Mouse (Mus musculus) midbrain, embryonic 13.5 days (tissue): ENCODE results near the gene Bsn. TPM values are rescaled to one million over a fixed set of nuclear protein-coding genes. Genes with fewer than 3 reads are reported as not detected.

Source experiments
- ATAC-seq: fragments of 200-750 bp; cut with Nextera tagmentation; 2 replicates; pipeline ENCODE4 v1.8.0; 2017; ENCODE audit warnings: mild to moderate bottlenecking, moderate TSS enrichment, moderate library complexity
- H3K27ac ChIP-seq: fragments of 300-500 bp; sonication (generic); 2 replicates; pipeline ENCODE4 v1.5.1; 2015; ENCODE audit warnings: inconsistent platforms, mild to moderate bottlenecking, moderate library complexity
- H3K27me3 ChIP-seq: fragments of 300-500 bp; sonication (generic); 2 replicates; pipeline ENCODE4 v1.6.1; 2015; ENCODE audit warnings: mild to moderate bottlenecking, inconsistent platforms
- H3K36me3 ChIP-seq: fragments of 300-500 bp; sonication (generic); 2 replicates; pipeline ENCODE4 v1.6.1; 2015; ENCODE audit warnings: mild to moderate bottlenecking, inconsistent platforms
- H3K4me1 ChIP-seq: fragments of 300-500 bp; sonication (generic); replicated peaks from 2 replicates; pipeline ENCODE4 v1.6.1; 2015; ENCODE audit warnings: inconsistent platforms
- H3K4me2 ChIP-seq: fragments of 300-500 bp; sonication (generic); replicated peaks from 2 replicates; pipeline ENCODE4 v1.6.1; 2015; ENCODE audit warnings: moderate library complexity, mild to moderate bottlenecking, inconsistent platforms
- H3K4me3 ChIP-seq: fragments of 300-500 bp; sonication (generic); replicated peaks from 2 replicates; pipeline ENCODE4 v1.5.1; 2015; ENCODE audit warnings: mild to moderate bottlenecking, inconsistent platforms
- H3K9ac ChIP-seq: fragments of 300-500 bp; sonication (generic); replicated peaks from 2 replicates; pipeline ENCODE4 v1.6.1; 2015; ENCODE audit warnings: mild to moderate bottlenecking, inconsistent platforms
- H3K9me3 ChIP-seq: fragments of 300-500 bp; sonication (generic); 2 replicates; pipeline ENCODE4 v1.6.1; 2016; ENCODE audit warnings: mild to moderate bottlenecking, inconsistent platforms
- WGBS: fragments of 180-500 bp; shearing (Covaris S2); methylation state at CpG from one replicate; pipeline ENCODE4 v1.1.7; 2015; 5-methylcytosine and 5-hydroxymethylcytosine counted together
- polyA plus RNA-seq: library from polyadenylated mRNA; unstranded; fragments of >200 nt; fragmentation: Nextera tagmentation; extraction: Ambion mirVana; gene quantifications from 2 replicates; pipeline ENCODE4 v1.2.1, GENCODE M21; 2015

The Bsn gene
- polyA plus RNA-seq, 1 experiment from 2014 or later, result 8.0 TPM

- 84% methylated on average over 16 of the region's 16 CpGs for WGBS
- H3K27me3 ChIP-seq, result no peaks in the 10 kb centered on the region
- ATAC-seq, result no peak
Measured at GRCm38 (mm10) chr9:108163646-108164284, 26.4 kb downstream of the Bsn start.

GRCm38 (mm10) chr9:108157891-108158290, 32.3 kb downstream of the Bsn start:
- peaks cover 3% of the 10 kb centered on the region; the same call in 1 of the 2 replicates for H3K36me3 ChIP-seq
- no peaks in the 10 kb centered on the region for H3K9me3 ChIP-seq
- H3K4me3 ChIP-seq, result no peak overlapping the region
- no peak overlapping the region for H3K4me2 ChIP-seq
- H3K27ac ChIP-seq, result no peak overlapping the region; the same call in 1 of the 2 replicates
- no peak for ATAC-seq
- no peaks in the 10 kb centered on the region for H3K27me3 ChIP-seq
- no peak overlapping the region for H3K9ac ChIP-seq
- WGBS, result 87% methylated on average over 7 of the region's 7 CpGs
- no peaks in the 10 kb centered on the region for H3K4me1 ChIP-seq

More at GRCm38 (mm10) chr9:108163646-108164284, 26.4 kb downstream of the Bsn start:
- no peaks in the 10 kb centered on the region for H3K4me1 ChIP-seq
- H3K4me2 ChIP-seq, result no peak overlapping the region
- H3K27ac ChIP-seq, result no peak overlapping the region
- peaks cover 6% of the 10 kb centered on the region; the same call in 1 of the 2 replicates for H3K36me3 ChIP-seq
- no peak overlapping the region for H3K4me3 ChIP-seq
- H3K9me3 ChIP-seq, result no peaks in the 10 kb centered on the region
- no peak overlapping the region for H3K9ac ChIP-seq

- Histone ChIP-seq H3K9me3 (no peaks in the 10 kb centered on the region), H3K27ac (no peak overlapping the region), H3K36me3 (peaks cover 3% of the 10 kb centered on the region; the same call in 1 of the 2 replicates), H3K9ac (no peak overlapping the region), H3K4me2 (no peak overlapping the region), H3K4me3 (no peak overlapping the region), H3K27me3 (no peaks in the 10 kb centered on the region), H3K4me1 (no peaks in the 10 kb centered on the region)
- ATAC-seq, result no peak
- WGBS, result 93% methylated on average over 6 of the region's 6 CpGs
Measured at GRCm38 (mm10) chr9:108157451-108157850, 32.7 kb downstream of the Bsn start.

- Histone ChIP-seq H3K27ac (no peak overlapping the region), H3K9ac (no peak overlapping the region), H3K4me3 (no peak overlapping the region), H3K4me2 (no peak overlapping the region), H3K4me1 (no peaks in the 10 kb centered on the region), H3K9me3 (no peaks in the 10 kb centered on the region; the same call in 1 of the 2 replicates), H3K27me3 (no peaks in the 10 kb centered on the region), H3K36me3 (peaks cover 4% of the 10 kb centered on the region)
- 91% methylated on average over 5 of the region's 5 CpGs for WGBS
- ATAC-seq, result no peak
Measured at GRCm38 (mm10) chr9:108156786-108157185, 33.4 kb downstream of the Bsn start.

- Histone ChIP-seq H3K4me1 (0 out of 2 replicates have a peak, but pooled peaks cover 2% of the 10 kb centered on the region), H3K9ac (no peak overlapping the region), H3K4me2 (no peak overlapping the region), H3K36me3 (peaks cover 8% of the 10 kb centered on the region), H3K9me3 (no peaks in the 10 kb centered on the region; the same call in 1 of the 2 replicates), H3K4me3 (no peak overlapping the region), H3K27ac (no peak overlapping the region), H3K27me3 (no peaks in the 10 kb centered on the region)
- ATAC-seq, result no peak
- 91% methylated on average over 12 of the region's 12 CpGs for WGBS
Measured at GRCm38 (mm10) chr9:108154814-108155213, 35.4 kb downstream of the Bsn start.

GRCm38 (mm10) chr9:108153516-108154448, 36.4 kb downstream of the Bsn start:
- Histone ChIP-seq H3K9ac (no peak overlapping the region; the same call in 1 of the 2 replicates), H3K27ac (no peak overlapping the region), H3K4me2 (no peak overlapping the region), H3K9me3 (no peaks in the 10 kb centered on the region; the same call in 1 of the 2 replicates), H3K36me3 (peaks cover 8% of the 10 kb centered on the region), H3K4me1 (peaks cover 3% of the 10 kb centered on the region; the same call in 1 of the 2 replicates), H3K4me3 (no peak overlapping the region), H3K27me3 (no peaks in the 10 kb centered on the region)
- ATAC-seq, result no peak
- 92% methylated on average over 12 of the region's 12 CpGs for WGBS

GRCm38 (mm10) chr9:108150486-108150885, 39.7 kb downstream of the Bsn start:
- Histone ChIP-seq H3K4me3 (no peak overlapping the region), H3K4me2 (no peak overlapping the region), H3K36me3 (peaks cover 8% of the 10 kb centered on the region), H3K27ac (no peak overlapping the region), H3K9me3 (no peaks in the 10 kb centered on the region; the same call in 1 of the 2 replicates), H3K4me1 (peaks cover 3% of the 10 kb centered on the region; the same call in 1 of the 2 replicates), H3K27me3 (no peaks in the 10 kb centered on the region), H3K9ac (no peak overlapping the region)
- 80% methylated on average over 1 of the region's 1 CpGs for WGBS
- no peak for ATAC-seq

- ATAC-seq, result no peak
- Histone ChIP-seq H3K27me3 (no peaks in the 10 kb centered on the region), H3K4me2 (no peak overlapping the region), H3K9me3 (no peaks in the 10 kb centered on the region; the same call in 1 of the 2 replicates), H3K4me3 (no peak overlapping the region), H3K27ac (no peak overlapping the region), H3K4me1 (peaks cover 3% of the 10 kb centered on the region; the same call in 1 of the 2 replicates), H3K9ac (no peak overlapping the region), H3K36me3 (peaks cover 8% of the 10 kb centered on the region)
- WGBS, result 30% methylated on average over 4 of the region's 4 CpGs
Measured at GRCm38 (mm10) chr9:108149817-108150216, 40.4 kb downstream of the Bsn start.

GRCm38 (mm10) chr9:108147606-108148005, 42.6 kb downstream of the Bsn start:
- H3K4me1 ChIP-seq, result peaks cover 3% of the 10 kb centered on the region; the same call in 1 of the 2 replicates
- no peaks in the 10 kb centered on the region; the same call in 1 of the 2 replicates for H3K9me3 ChIP-seq
- no peak overlapping the region for H3K4me3 ChIP-seq
- no peak overlapping the region for H3K9ac ChIP-seq
- H3K36me3 ChIP-seq, result peaks cover 10% of the 10 kb centered on the region; the same call in 1 of the 2 replicates
- ATAC-seq, result no peak
- no peak overlapping the region for H3K27ac ChIP-seq
- H3K4me2 ChIP-seq, result no peak overlapping the region
- H3K27me3 ChIP-seq, result no peaks in the 10 kb centered on the region
- WGBS, result 70% methylated on average over 5 of the region's 5 CpGs

GRCm38 (mm10) chr9:108146451-108146850, 43.7 kb downstream of the Bsn start:
- 78% methylated on average over 4 of the region's 4 CpGs for WGBS
- Histone ChIP-seq H3K27me3 (no peaks in the 10 kb centered on the region), H3K9ac (no peak overlapping the region), H3K4me1 (peaks cover 3% of the 10 kb centered on the region; the same call in 1 of the 2 replicates), H3K9me3 (no peaks in the 10 kb centered on the region; the same call in 1 of the 2 replicates), H3K27ac (no peak overlapping the region), H3K36me3 (peaks cover 6% of the 10 kb centered on the region; the same call in 1 of the 2 replicates), H3K4me2 (no peak overlapping the region), H3K4me3 (no peak overlapping the region)
- no peak for ATAC-seq

GRCm38 (mm10) chr9:108145740-108146139, 44.4 kb downstream of the Bsn start:
- peaks cover 5% of the 10 kb centered on the region; the same call in 1 of the 2 replicates for H3K36me3 ChIP-seq
- no peak overlapping the region for H3K9ac ChIP-seq
- WGBS, result 78% methylated on average over 6 of the region's 6 CpGs
- no peak overlapping the region for H3K4me3 ChIP-seq
- peaks cover 3% of the 10 kb centered on the region; the same call in 1 of the 2 replicates for H3K4me1 ChIP-seq
- no peak overlapping the region for H3K4me2 ChIP-seq
- no peaks in the 10 kb centered on the region for H3K9me3 ChIP-seq
- ATAC-seq, result no peak
- no peaks in the 10 kb centered on the region for H3K27me3 ChIP-seq
- no peak overlapping the region for H3K27ac ChIP-seq
